14 mouse cellular contexts compared by ENCODE assay signal in the genomic region with DNA sequence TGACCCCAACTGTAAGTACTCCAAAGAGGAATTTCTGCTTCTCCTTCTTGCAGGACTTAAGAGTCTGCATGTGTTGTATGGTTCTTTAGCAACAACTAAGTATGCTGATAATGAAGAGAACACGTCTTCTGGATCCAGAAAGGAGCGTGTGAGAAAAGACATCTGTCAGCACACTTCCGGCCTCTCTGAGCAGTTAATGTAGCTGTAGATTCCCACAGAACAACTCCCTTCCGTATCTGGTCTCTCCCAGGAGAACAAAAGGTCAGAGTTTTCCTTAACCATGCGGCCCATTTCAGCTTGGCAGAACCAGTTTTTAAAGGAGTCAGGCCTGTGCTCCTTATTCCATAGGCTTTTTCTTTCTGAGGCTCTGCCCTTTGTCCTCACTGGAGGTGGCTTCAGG.
A peak's percentile ranks its signal among the peaks of the same experiment; 100 is the strongest.
DNase-seq lines count a peak whose midpoint lies in the region; ATAC-seq and TF ChIP-seq lines count a peak whose summit lies in the region.
"Had no signal": no experiment of that assay in that cellular context is flagged by ENCODE, and none has a peak within 500 bp of the region (broad histone marks: within the 10 kb centered on the region; RNA-seq: fewer than 3 reads in every experiment).

No protein-coding gene starts in this region.

- no peak overlapping the region for H3K9ac ChIP-seq in heart, embryonic 12.5 days
- H3K9ac ChIP-seq: liver, embryonic 15.5 days; midbrain, embryonic 12.5 days; neural tube, embryonic 12.5 days had no signal

- WGBS in heart, embryonic 12.5 days = 31% methylated on average over 5 of the region's 5 CpGs
- WGBS in kidney, adult 2 months = 61% methylated on average over 5 of the region's 5 CpGs

- no peak for ATAC-seq in heart, embryonic 12.5 days (ENCODE audit: insufficient number of reproducible peaks, low FRiP score)
- ATAC-seq in frontal cortex, adult (ENCODE audit: low TSS enrichment) = no peak
- ATAC-seq: intestine, embryonic 16.5 days had no signal

- H3K27me3 ChIP-seq in heart, embryonic 12.5 days (replicated peaks) = no peaks in the 10 kb centered on the region
- H3K27me3 ChIP-seq in kidney, adult 2 months (replicated peaks; ENCODE audit: control insufficient read depth, insufficient read depth, low read length) = no peaks in the 10 kb centered on the region
- H3K27me3 ChIP-seq: liver, embryonic 15.5 days; midbrain, embryonic 12.5 days; neural tube, embryonic 12.5 days had no signal

- DNase-seq in adipocyte (ENCODE audit: low spot score) = peak; percentile 26
- peak; percentile 70 for DNase-seq in kidney, adult 2 months
- peak; percentile 68 for DNase-seq in lung, postnatal 10 days
- no peak for DNase-seq in urinary bladder, postnatal 4 days (ENCODE audit: low spot score in 2 of 2)
- DNase-seq in cerebellum, adult 9-10 months = no peak
- DNase-seq in adrenal gland, adult 2 months = no peak
- DNase-seq: thymus, postnatal 36 days had no signal

- peak overlapping the region; percentile 62 for H3K27ac ChIP-seq in heart, embryonic 12.5 days (ENCODE audit: poor library complexity, severe bottlenecking)
- peak overlapping the region; percentile 77 for H3K27ac ChIP-seq in kidney, adult 2 months (ENCODE audit: insufficient read depth, low read depth, low read length)
- H3K27ac ChIP-seq: hindbrain, embryonic 10.5 days; liver, embryonic 15.5 days; midbrain, embryonic 12.5 days; neural tube, embryonic 12.5 days had no signal

- TF ChIP-seq POLR2A in kidney, adult 2 months (IDR thresholded peaks at IDR 0.05; ENCODE audit: low read depth, low read length) = no peak

- no peak for TF ChIP-seq CTCF in kidney, adult 2 months (conservative IDR thresholded peaks at IDR 0.05; ENCODE audit: insufficient read depth, insufficient read length, low read depth, low read length)

- no peak overlapping the region for H3K4me2 ChIP-seq in heart, embryonic 12.5 days
- H3K4me2 ChIP-seq: liver, embryonic 15.5 days; midbrain, embryonic 12.5 days; neural tube, embryonic 12.5 days had no signal

- H3K9me3 ChIP-seq in heart, embryonic 12.5 days (replicated peaks) = no peaks in the 10 kb centered on the region
- H3K9me3 ChIP-seq: hindbrain, embryonic 10.5 days; liver, embryonic 15.5 days; midbrain, embryonic 12.5 days; neural tube, embryonic 12.5 days had no signal

- H3K4me3 ChIP-seq in heart, embryonic 12.5 days = no peak overlapping the region
- H3K4me3 ChIP-seq in kidney, adult 2 months (ENCODE audit: insufficient read depth, low read depth, low read length) = no peak overlapping the region
- H3K4me3 ChIP-seq: hindbrain, embryonic 10.5 days; liver, embryonic 15.5 days; midbrain, embryonic 12.5 days; neural tube, embryonic 12.5 days had no signal

- H3K36me3 ChIP-seq in heart, embryonic 12.5 days = no peaks in the 10 kb centered on the region
- H3K36me3 ChIP-seq in kidney, adult 2 months (ENCODE audit: control insufficient read depth, insufficient read depth, low read length) = no peaks in the 10 kb centered on the region
- H3K36me3 ChIP-seq: hindbrain, embryonic 10.5 days; liver, embryonic 15.5 days; midbrain, embryonic 12.5 days; neural tube, embryonic 12.5 days had no signal

- H3K4me1 ChIP-seq in heart, embryonic 12.5 days (replicated peaks) = peaks cover 38% of the 10 kb centered on the region
- H3K4me1 ChIP-seq in kidney, adult 2 months (ENCODE audit: control insufficient read depth, insufficient read depth, low read length) = no peaks in the 10 kb centered on the region
- H3K4me1 ChIP-seq: midbrain, embryonic 12.5 days had no signal

Comparison
In these comparisons a context has a peak if more than half of its experiments do, and no peak if none do; other contexts are left out.
1. DNase-seq: peak in adipocyte (single experiment), kidney, adult 2 months (single experiment) and lung, postnatal 10 days (single experiment); none in urinary bladder, postnatal 4 days (0 of 2), cerebellum, adult 9-10 months (single experiment) and adrenal gland, adult 2 months (single experiment).